Mouse (Mus musculus) left cerebral cortex, postnatal 25 days (tissue): Measurements from ENCODE around the gene Pcmtd2. TPM values are rescaled to one million over a fixed set of nuclear protein-coding genes. Genes with fewer than 3 reads are reported as not detected.
"Not testable (repeated sequence)": the region's sequence is repeated elsewhere in the genome, so short reads cannot be mapped to it uniquely, and the experiment has no call there.

Experiments
- DNase-seq, 2 experiments: peaks; one replicate each; pipeline ENCODE4 v3.0.0; 2022; ENCODE audit warnings: low spot score in 2 of 2, mixed read lengths in 1 of 2
- intact Hi-C: fragments of 180-260 bp; cut with DNase I; formaldehyde crosslinking; loops from one replicate; pipeline ENCODE4 v1.15.1; 2025
- total RNA-seq, 2 experiments: library from RNA; stranded (reverse); gene quantifications; 2 replicates each; pipeline ENCODE4 v1.2.3; 2021

Pcmtd2 gene
- 10 to 100 TPM; 78.2 to 95.2 TPM for total RNA-seq

GRCm38 (mm10) chr2:181837372-181838292 is at the start of gene Pcmtd2:
Gene Pcmtd2, plus strand, starts transcription at chr2:181837854.
- intact Hi-C loops: loop anchor here (5.0 to 10.0 kb wide), 2 partner anchors 70 to 113 kb away; no protein-coding TSS in a partner anchor
- DNase-seq: peak; percentile 93 to 96

DNA sequence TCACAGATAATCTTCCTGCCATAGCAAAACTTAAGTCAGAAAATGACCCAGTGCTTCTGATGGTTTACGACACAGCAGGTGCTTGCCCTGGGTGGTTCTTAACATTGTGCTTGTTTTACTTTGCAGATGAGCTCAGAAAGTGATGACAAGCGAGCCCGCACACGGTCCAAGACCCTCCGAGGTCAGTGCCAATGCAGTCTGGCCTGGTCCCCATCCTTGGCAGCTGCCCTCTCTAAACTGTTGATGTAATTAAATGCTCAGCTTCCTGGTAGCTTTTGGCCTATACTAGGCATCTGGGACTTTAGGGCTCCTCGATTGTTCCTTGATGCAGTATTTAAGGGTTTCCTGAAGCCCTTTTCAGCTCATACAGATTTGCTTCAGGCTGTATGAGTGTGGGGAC is 48.3 kb upstream of the Pcmtd2 start:
- intact Hi-C loops: no loop called here
- DNase-seq: no peak

DNA sequence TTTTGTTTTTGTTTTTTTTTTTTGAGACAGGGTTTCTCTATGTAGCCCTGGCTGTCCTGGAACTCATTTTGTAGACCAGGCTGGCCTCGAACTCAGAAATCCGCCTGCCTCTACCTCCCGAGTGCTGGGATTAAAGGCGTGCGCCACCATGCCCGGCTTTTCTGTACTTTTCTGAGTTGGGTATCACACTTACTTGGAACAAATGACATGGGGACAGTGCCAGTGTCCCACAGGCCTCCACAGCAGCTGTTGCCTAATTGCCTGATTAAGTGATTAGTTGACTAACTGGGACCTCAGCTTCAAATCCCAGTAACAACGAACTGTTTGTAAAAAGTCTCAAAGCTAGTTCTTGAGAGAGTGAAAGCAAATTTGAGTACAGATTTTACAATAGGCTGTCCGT is 44.5 kb upstream of the Pcmtd2 start:
- DNase-seq, intact Hi-C loops: not testable (repeated sequence)

GRCm38 (mm10) chr2:181795641-181796130 is 42.0 kb upstream of the Pcmtd2 start:
- intact Hi-C loops: no loop called here
- peak in 1 of 2 experiments; percentile 40 for DNase-seq

- intact Hi-C loops: no loop called here
- no peak for DNase-seq
These were observed 40.0 kb upstream of the Pcmtd2 start for GRCm38 (mm10) chr2:181797672-181798071.

DNA sequence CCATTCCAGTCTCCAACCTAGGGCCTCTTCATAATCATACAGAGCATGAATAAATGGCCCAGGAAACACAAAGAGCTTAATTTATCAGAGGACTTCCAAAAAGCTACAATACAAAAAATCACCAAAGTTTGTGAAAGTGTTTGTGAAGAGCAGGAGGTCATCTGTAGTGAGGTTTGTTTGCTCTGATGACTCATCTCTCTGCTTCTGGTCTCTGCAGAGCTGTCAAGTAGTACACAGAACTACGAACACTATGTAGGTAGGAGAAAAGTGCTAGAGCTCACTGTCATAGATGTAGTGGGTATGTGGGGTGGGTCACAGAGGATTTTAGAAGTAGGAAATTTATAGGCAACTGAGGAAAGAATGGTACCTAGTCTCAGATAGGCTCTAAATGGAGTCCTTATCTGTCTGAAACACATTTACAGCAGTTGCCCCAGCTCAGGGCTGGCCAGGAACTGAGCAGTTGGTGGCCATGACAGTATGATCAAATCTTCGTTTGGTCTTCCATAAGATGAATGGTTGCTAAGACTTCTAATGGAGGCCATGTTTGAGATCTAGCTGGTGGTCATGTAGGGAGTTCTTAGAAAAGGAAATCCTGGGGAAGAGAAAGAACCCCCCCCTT is 8.5 kb upstream of the Pcmtd2 start:
- intact Hi-C loops: no loop called here
- DNase-seq: no peak

DNA sequence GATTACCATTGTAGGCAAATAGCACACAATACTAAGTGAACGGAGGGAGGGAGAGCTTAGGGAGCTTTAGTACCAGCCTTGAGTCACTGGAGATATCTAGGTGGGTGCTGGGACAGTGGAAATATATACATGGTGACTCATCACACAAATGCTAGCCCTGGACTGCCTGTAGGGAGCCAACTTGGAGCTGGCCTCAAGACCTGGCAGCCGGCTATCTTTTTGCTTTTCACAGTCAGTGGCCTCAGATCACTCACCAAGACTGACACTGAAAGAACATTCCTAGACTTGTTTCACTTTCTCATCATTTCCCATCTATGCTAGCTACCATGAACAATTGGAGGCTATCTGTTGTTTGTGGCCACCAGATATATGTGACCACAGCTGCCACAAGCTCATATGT is 4.9 kb upstream of the Pcmtd2 start:
- no peak for DNase-seq
- intact Hi-C loops: loop anchor here (10.0 kb wide), 1 partner anchor 108 kb away; no protein-coding TSS in a partner anchor

DNA sequence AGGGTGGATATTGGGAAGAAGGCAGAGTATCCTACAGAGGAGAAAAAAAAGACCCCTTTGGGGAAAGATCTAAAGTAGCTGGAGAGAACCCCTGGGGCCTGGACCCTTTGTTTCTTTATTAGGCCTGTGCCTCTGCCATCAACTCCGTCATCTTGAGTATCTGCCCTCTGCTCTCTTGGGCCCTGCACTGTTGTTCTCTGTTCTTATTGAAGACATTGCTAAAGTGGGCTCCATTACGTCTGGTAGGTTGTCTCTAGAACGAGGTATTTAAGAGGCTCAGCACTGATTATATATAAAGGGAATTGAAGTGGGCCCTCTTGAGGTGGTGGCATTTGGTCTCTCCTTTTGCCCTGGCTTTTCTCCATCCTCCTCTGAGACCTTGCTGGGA is 633 bp downstream of the Pcmtd2 start:
- DNase-seq: peak; percentile 9 to 10
- intact Hi-C loops: loop anchor here (5.0 to 10.0 kb wide), 2 partner anchors 71 to 113 kb away; no protein-coding TSS in a partner anchor

- DNase-seq: no peak
- intact Hi-C loops: loop anchor here (10.0 kb wide), 1 partner anchor 201 kb away; no protein-coding TSS in a partner anchor
These were observed 8.2 kb downstream of the Pcmtd2 start for GRCm38 (mm10) chr2:181845709-181846394.

- peak; percentile 97 to 99 for DNase-seq
- intact Hi-C loops: no loop called here
These were observed 26.3 kb downstream of the Pcmtd2 start, which contains the start of gene Polr3k for GRCm38 (mm10) chr2:181863791-181864535. Gene Polr3k, plus strand, starts transcription at chr2:181864337.

DNA sequence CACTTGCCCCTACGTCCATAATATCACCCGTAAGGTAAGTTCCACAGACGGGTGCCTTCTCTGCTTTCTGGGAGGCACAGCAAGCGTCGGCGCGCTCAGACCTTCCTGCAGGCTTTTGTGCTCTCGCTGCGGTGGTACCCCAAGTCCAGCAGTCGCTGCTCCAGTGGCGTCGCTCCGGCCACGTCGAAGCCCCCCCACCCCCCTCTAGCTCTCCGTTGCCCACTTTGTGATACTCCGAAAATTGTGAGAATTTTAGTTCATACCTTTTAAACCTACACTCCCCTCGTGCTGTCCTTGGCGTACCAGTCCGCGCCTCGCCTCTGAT is 26.8 kb downstream of the Pcmtd2 start:
- intact Hi-C loops: no loop called here
- no peak for DNase-seq

GRCm38 (mm10) chr2:181866931-181867330 is 29.3 kb downstream of the Pcmtd2 start:
- intact Hi-C loops: loop anchor here (1.0 kb wide), 1 partner anchor 145 kb away; no protein-coding TSS in a partner anchor
- peak; percentile 80 to 85 for DNase-seq

DNA sequence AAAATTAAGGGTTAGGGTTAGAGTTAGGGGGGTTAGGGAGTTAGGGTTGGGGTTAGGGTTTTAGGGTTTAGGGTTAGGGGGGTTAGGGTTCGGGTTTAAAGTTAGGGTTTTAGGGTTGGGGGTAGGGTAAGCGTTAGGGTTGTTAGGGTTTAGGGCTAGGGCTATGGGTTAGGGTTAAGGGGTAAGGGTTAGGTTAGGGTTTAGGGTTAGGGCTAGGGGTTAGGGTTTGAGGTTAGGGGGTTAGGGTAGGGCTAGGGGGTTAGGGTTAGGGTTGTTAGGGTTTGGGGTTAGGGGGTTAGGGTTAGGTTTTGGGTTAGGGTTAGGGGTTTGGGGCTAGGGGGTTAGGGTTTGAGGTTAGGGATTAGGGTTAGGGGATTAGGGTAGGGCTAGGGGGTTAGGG is 33.4 kb downstream of the Pcmtd2 start:
- intact Hi-C loops: no loop called here
- no peak for DNase-seq

DNA sequence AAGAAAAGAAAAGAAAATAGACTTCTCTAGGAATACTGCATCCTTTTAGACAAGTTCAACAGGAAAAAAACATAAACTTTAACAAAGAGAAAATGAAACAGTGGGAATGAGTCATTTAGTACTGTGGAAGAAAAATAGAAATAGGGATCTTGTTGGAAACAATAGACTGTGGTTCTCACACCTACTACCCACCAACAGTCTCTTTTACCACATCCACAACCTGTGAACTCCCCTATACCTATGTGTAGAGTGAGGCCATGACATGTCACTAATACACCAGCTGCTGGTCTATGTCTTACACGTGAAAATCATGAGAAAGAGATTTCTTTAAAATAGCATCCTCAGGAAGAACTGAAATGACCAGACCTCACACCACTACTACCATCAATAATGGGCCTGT is 41.2 kb downstream of the Pcmtd2 start:
- intact Hi-C loops: no loop called here
- DNase-seq: no peak

DNA sequence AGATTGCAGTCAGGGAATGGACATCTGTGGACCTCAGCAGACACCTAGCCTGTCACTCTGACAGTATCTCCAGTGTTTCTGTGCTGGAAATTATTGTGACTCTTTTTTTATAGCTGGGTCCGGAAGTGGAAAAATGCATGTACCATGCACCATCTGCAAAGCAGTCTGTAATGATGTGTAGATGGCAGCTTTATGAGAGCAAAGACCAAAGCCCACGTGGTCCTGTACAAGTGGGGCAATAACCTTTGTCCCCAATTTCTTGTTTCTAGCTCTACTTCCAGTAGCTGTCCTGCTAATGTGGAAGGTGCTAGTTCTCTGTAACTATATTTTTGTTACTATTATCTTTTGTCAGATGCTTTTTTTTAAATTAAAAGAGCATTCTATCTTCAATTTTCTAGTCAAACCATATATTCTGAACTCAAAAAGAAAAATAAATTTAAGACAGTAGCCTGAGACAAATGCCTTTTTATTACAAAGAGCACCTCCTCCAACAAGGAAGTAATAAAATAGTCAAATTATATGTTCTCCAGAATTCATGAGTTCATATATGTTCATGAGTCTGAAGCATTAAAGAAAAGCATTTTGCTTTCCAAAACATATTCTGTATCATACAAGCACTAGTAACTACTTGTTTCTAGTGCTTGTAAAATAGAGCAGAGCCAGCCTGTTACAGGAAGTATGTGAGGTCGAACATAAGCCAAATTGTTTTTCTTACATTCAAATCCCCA is 45.5 kb downstream of the Pcmtd2 start:
- DNase-seq: no peak
- intact Hi-C loops: no loop called here
